Mouse (Mus musculus) heart, embryonic 10.5 days (tissue): ENCODE results near the gene Col5a3. TPM values are rescaled to one million over a fixed set of nuclear protein-coding genes. Genes with fewer than 3 reads are reported as not detected.

ENCODE experiments used
- DNase-seq: peaks from one replicate; pipeline ENCODE4 v3.0.0-alpha.2; 2017; ENCODE audit warnings: low spot score
- H3K27ac ChIP-seq: fragments of 300-500 bp; sonication (generic); 2 replicates; pipeline ENCODE4 v1.5.1; 2016; ENCODE audit warnings: mild to moderate bottlenecking
- H3K27me3 ChIP-seq: fragments of 300-500 bp; sonication (generic); 2 replicates; pipeline ENCODE4 v1.6.1; 2016; ENCODE audit warnings: mild to moderate bottlenecking; ENCODE audit not compliant: poor library complexity, insufficient read depth, severe bottlenecking
- H3K36me3 ChIP-seq: fragments of 300-500 bp; sonication (generic); 2 replicates; pipeline ENCODE4 v1.6.1; 2016; ENCODE audit warnings: mild to moderate bottlenecking, moderate library complexity
- H3K4me1 ChIP-seq: fragments of 300-500 bp; sonication (generic); 2 replicates; pipeline ENCODE4 v1.6.1; 2016; ENCODE audit warnings: mild to moderate bottlenecking
- H3K4me3 ChIP-seq: fragments of 300-500 bp; sonication (generic); 2 replicates; pipeline ENCODE4 v1.5.1; 2016; ENCODE audit warnings: mild to moderate bottlenecking, moderate library complexity
- H3K9me3 ChIP-seq: fragments of 300-500 bp; sonication (generic); 2 replicates; pipeline ENCODE4 v1.6.1; 2016; ENCODE audit warnings: mild to moderate bottlenecking, moderate library complexity
- WGBS: fragments of 180-500 bp; shearing (Covaris S2); methylation state at CpG from one replicate; pipeline ENCODE4 v1.1.7; 2016; 5-methylcytosine and 5-hydroxymethylcytosine counted together
- polyA plus RNA-seq: library from polyadenylated mRNA; unstranded; fragments of >200 nt; fragmentation: Nextera tagmentation; extraction: Ambion mirVana; gene quantifications from 2 replicates; pipeline ENCODE4 v1.2.1, GENCODE M21; 2016

Gene Col5a3
- polyA plus RNA-seq, 1 experiment from 2014 or later, result 0.06 TPM

- DNase-seq, result no peak
- Histone ChIP-seq H3K36me3 (no peaks in the 10 kb centered on the region), H3K27me3 (peaks cover 30% of the 10 kb centered on the region), H3K4me3 (no peak overlapping the region), H3K4me1 (no peaks in the 10 kb centered on the region), H3K9me3 (no peaks in the 10 kb centered on the region), H3K27ac (no peak overlapping the region)
- WGBS, result 49% methylated on average over 8 of the region's 8 CpGs
Measured at GRCm38 (mm10) chr9:20738251-20738999, 76.4 kb downstream of the Col5a3 start.

GRCm38 (mm10) chr9:20737227-20737626, 77.6 kb downstream of the Col5a3 start:
- Histone ChIP-seq H3K4me1 (no peaks in the 10 kb centered on the region), H3K9me3 (no peaks in the 10 kb centered on the region), H3K4me3 (no peak overlapping the region), H3K27me3 (peaks cover 28% of the 10 kb centered on the region), H3K36me3 (no peaks in the 10 kb centered on the region), H3K27ac (no peak overlapping the region)
- no peak for DNase-seq
- 89% methylated on average over 2 of the region's 2 CpGs for WGBS

GRCm38 (mm10) chr9:20734692-20735091, 80.2 kb downstream of the Col5a3 start:
- no peak overlapping the region for H3K27ac ChIP-seq
- H3K9me3 ChIP-seq, result no peaks in the 10 kb centered on the region
- H3K36me3 ChIP-seq, result no peaks in the 10 kb centered on the region
- peaks cover 28% of the 10 kb centered on the region for H3K27me3 ChIP-seq
- no peaks in the 10 kb centered on the region for H3K4me1 ChIP-seq
- 59% methylated on average over 3 of the region's 3 CpGs for WGBS
- no peak for DNase-seq
- H3K4me3 ChIP-seq, result no peak overlapping the region

GRCm38 (mm10) chr9:20731797-20732196, 83.1 kb downstream of the Col5a3 start:
- Histone ChIP-seq H3K4me1 (peaks cover 14% of the 10 kb centered on the region), H3K9me3 (no peaks in the 10 kb centered on the region), H3K27me3 (peaks cover 46% of the 10 kb centered on the region), H3K36me3 (no peaks in the 10 kb centered on the region), H3K27ac (no peak overlapping the region), H3K4me3 (no peak overlapping the region)
- 56% methylated on average over 4 of the region's 4 CpGs for WGBS
- no peak for DNase-seq

- 60% methylated on average over 6 of the region's 6 CpGs for WGBS
- Histone ChIP-seq H3K4me3 (no peak overlapping the region), H3K36me3 (no peaks in the 10 kb centered on the region), H3K27ac (no peak overlapping the region), H3K9me3 (no peaks in the 10 kb centered on the region), H3K4me1 (peaks cover 21% of the 10 kb centered on the region), H3K27me3 (peaks cover 70% of the 10 kb centered on the region)
- DNase-seq, result no peak
Measured at GRCm38 (mm10) chr9:20729451-20729850, 85.4 kb downstream of the Col5a3 start.

- peak overlapping the region; percentile 47; the same call in 1 of the 2 replicates for H3K27ac ChIP-seq
- WGBS, result under 1% methylated on average over 45 of the region's 46 CpGs
- H3K9me3 ChIP-seq, result no peaks in the 10 kb centered on the region
Measured at GRCm38 (mm10) chr9:20727601-20728113, 87.2 kb downstream of the Col5a3 start.

GRCm38 (mm10) chr9:20726859-20727600, 87.8 kb downstream of the Col5a3 start:
- H3K27me3 ChIP-seq, result peaks cover 77% of the 10 kb centered on the region
- no peak for DNase-seq
- peaks cover 21% of the 10 kb centered on the region for H3K4me1 ChIP-seq
- 0 out of 2 replicates have a peak overlapping the region, but pooled peaks have one; percentile 47 for H3K27ac ChIP-seq
- H3K36me3 ChIP-seq, result no peaks in the 10 kb centered on the region
- under 1% methylated on average over 46 of the region's 54 CpGs for WGBS
- no peaks in the 10 kb centered on the region for H3K9me3 ChIP-seq
- H3K4me3 ChIP-seq, result peak overlapping the region; percentile 75

More at GRCm38 (mm10) chr9:20727601-20728113, 87.2 kb downstream of the Col5a3 start:
- Histone ChIP-seq H3K27me3 (peaks cover 82% of the 10 kb centered on the region), H3K4me3 (peak overlapping the region; percentile 75), H3K4me1 (peaks cover 21% of the 10 kb centered on the region), H3K36me3 (no peaks in the 10 kb centered on the region)
- DNase-seq, result peak; percentile 83

GRCm38 (mm10) chr9:20726134-20726858, 88.6 kb downstream of the Col5a3 start:
- Histone ChIP-seq H3K9me3 (no peaks in the 10 kb centered on the region), H3K4me3 (peak overlapping the region; percentile 75), H3K36me3 (no peaks in the 10 kb centered on the region), H3K4me1 (peaks cover 21% of the 10 kb centered on the region), H3K27ac (no peak overlapping the region), H3K27me3 (peaks cover 77% of the 10 kb centered on the region)
- no peak for DNase-seq
- WGBS, result 3% methylated on average over 42 of the region's 42 CpGs

- Histone ChIP-seq H3K9me3 (no peaks in the 10 kb centered on the region), H3K27ac (no peak overlapping the region), H3K27me3 (peaks cover 38% of the 10 kb centered on the region), H3K4me3 (no peak overlapping the region), H3K36me3 (no peaks in the 10 kb centered on the region), H3K4me1 (peaks cover 6% of the 10 kb centered on the region)
- WGBS, result 68% methylated on average over 2 of the region's 2 CpGs
- DNase-seq, result no peak
Measured at GRCm38 (mm10) chr9:20721582-20721981, 93.3 kb downstream of the Col5a3 start.

Other genes starting within 250 kb of the Col5a3 start
- gene Zfp846, start 233.8 kb downstream of the Col5a3 start, polyA plus RNA-seq, result 10.2 and 11.6 TPM in 2 replicates
- 285 and 287 TPM in 2 replicates for gene Ubl5, start 172.2 kb downstream of the Col5a3 start, polyA plus RNA-seq
- 22.2 and 23.0 TPM in 2 replicates for gene Fbxl12, start 170.3 kb downstream of the Col5a3 start, polyA plus RNA-seq
- gene Pin1, start 163.0 kb downstream of the Col5a3 start, polyA plus RNA-seq, result 68.6 and 80.2 TPM in 2 replicates
- 1.3 and 3.2 TPM in 2 replicates for gene Olfm2, start 68.7 kb downstream of the Col5a3 start, polyA plus RNA-seq
- gene Rdh8, start 3.4 kb upstream of the Col5a3 start, polyA plus RNA-seq, result not detected in 2 replicates
- gene A230050P20Rik, start 53.6 kb upstream of the Col5a3 start, polyA plus RNA-seq, result 2.5 and 3.0 TPM in 2 replicates
- 3.5 and 7.2 TPM in 2 replicates for gene Angptl6, start 64.7 kb upstream of the Col5a3 start, polyA plus RNA-seq
- gene Ppan, start 73.1 kb upstream of the Col5a3 start, polyA plus RNA-seq, result 66.0 and 95.8 TPM in 2 replicates
- 327 and 389 TPM in 2 replicates for gene Eif3g, start 83.6 kb upstream of the Col5a3 start, polyA plus RNA-seq
- 105 and 110 TPM in 2 replicates for gene Dnmt1, start 144.8 kb upstream of the Col5a3 start, polyA plus RNA-seq
- 25.1 and 34.6 TPM in 2 replicates for gene S1pr2, start 161.7 kb upstream of the Col5a3 start, polyA plus RNA-seq
- 157 and 162 TPM in 2 replicates for gene Mrpl4, start 187.7 kb upstream of the Col5a3 start, polyA plus RNA-seq
- 7.7 and 9.7 TPM in 2 replicates for gene Icam1, start 200.9 kb upstream of the Col5a3 start, polyA plus RNA-seq
- 15.2 and 19.9 TPM in 2 replicates for gene Icam4, start 214.3 kb upstream of the Col5a3 start, polyA plus RNA-seq
- gene Icam5, start 217.0 kb upstream of the Col5a3 start, polyA plus RNA-seq, result 0.06 and 0.09 TPM in 2 replicates